Mouse (Mus musculus): ENCODE measurements around the gene Ccr3.
"Not testable (repeated sequence)": the region's sequence is repeated elsewhere in the genome, so short reads cannot be mapped to it uniquely, and the experiment has no call there.

Gene Ccr3

DNA sequence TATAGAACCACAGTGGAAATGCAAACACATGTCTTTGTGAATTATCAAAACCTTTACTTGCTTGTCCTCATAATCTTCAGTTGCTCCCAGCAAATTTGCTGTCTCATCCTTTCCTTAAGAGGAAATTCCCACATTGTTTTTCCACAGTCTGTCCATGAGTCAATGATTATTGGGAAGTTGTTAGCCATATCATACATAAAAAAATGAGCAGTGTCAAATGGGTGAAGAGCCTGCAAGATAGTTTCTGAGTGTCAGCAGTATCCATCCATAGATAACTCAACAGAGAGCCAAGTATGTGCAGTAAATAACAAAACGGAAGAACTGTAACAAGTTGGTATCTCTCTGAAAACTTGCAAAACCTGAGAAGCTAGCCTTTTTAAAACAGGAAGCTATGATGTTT is at the start of gene Ccr3:
Ccr3 (plus strand) TSS at position 301 of the 400 bp plus-strand sequence.
- DNase-seq (ENCODE audit: low spot score), result no peak

DNA sequence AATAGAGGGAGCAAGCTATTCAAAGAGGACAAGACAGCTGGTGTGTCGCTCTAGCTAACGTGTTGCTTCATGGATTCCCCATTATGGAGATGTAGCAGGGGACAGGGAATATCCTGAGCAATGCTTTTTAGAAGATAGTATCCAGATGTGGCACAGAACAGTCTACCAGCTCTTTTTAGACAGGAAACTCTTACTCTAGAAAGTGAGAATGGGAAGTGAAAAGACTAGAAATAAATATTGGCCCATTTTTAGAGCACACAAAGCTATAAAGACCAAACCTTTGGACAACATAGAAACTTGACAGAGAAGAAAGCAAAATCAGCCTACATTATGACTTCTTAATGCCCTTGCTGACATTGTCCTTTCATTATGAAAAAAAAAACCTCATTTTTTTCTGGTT is 46.1 kb upstream of the Ccr3 start:
- no peak for DNase-seq (ENCODE audit: low spot score)

DNA sequence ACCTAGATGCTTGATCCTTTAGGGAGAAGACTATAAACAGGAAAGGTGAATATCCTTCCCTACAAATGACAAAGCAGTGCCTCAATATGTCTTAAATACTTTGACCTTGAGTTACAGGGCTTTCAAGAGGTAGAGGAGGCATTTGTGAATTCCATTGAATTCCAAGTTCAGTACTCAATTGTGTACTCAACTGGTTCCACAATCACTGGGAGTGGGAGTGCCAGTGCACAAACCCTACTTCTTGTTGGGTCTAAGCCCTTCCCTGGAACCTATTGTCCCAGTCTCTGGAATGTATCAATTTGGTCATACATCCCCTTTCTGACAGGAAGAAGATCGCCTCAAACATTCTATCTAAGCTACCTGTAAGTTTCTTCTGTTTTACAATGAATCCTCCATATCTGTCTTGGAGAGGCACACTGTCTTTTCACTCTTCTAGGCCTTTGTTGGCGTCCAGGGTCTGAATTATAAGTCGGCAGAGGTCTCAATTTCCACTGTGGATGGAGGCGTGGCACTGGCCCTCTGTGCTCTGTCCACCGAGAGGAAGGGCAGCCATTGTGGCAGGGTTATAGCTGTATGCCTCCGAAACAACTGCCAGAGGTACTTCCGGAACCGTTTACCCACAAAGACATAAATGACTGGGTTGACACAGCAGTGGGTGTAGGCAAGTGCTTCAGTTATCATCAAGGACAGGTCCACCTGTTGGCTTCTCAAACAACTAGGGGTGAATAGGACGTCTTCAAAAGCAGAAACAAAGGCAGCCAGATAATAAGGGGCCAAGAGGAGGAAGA is 44.7 kb upstream of the Ccr3 start:
- DNase-seq (ENCODE audit: low spot score), result no peak

DNA sequence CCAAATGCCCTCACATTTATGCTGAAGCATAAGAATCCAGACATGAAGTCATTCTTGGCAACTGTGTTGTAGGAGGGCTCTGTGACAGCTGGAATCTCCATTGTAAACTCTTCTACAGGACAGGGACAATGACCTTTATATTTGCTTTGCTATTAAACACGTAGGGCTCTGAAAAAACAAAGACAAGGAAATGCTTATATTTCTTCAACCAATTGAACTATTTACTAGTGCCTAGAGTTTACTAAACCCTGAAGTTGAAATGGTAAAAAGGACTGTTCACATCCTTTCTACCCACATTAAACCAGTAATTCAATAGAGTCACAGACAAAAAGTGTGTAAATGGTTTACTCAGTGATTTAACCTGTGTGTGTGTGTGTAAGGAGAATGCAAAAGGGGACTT is 43.5 kb upstream of the Ccr3 start, which contains the start of gene Ccr1l1:
Ccr1l1 (minus strand) TSS at position 101 of the 400 bp plus-strand sequence.
- DNase-seq (ENCODE audit: low spot score), result no peak

DNA sequence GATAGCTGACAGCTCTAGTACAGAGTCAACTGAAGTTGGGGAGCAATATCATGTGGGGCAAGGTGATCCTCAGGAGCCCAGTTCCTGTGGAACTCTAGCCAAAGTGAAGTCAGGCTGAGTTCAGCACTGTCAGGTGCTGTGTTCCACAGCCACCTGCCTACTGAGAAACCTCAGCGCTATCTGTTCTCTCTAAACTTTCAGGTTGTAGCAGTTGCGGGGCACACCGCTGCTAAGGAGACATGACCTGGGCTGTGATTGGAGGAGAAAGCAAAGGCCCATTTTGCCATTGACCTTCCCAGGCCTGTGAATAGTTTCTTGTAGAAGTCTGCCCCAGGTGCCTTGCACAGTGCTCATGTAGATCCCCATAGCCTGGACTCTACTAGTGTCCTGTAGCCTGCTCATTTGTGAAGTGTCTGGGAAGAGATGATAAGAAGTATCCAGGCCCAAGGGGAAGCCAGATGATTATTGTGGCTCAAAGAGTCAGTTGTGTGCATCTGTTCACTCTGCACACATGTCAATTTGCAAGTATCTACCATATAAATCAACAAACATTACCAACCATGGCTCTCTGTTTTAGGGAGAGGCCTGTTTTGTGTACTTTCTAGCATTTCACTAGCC is 40.8 kb upstream of the Ccr3 start:
- DNase-seq (ENCODE audit: low spot score), result not testable (repeated sequence)

DNA sequence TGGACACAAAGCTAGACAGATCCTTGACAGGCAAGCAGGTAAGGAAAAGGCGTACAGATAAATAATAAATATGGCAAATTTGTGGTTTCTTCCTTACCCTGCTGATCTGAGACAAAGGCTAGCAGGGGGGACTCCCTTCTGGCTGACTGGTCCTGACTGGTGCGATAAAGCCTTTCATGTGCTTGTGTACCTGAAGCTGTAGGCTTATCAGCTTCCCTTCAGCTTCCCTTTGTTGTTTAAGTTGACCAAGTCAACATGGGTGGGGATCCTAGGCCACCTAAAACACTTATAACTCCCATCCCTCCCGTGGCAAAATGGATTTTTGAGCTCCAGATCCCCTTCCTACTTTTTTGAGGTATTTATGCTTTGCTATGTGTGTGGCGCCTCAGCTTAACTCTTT is 39.9 kb upstream of the Ccr3 start:
- DNase-seq (ENCODE audit: low spot score), result no peak

DNA sequence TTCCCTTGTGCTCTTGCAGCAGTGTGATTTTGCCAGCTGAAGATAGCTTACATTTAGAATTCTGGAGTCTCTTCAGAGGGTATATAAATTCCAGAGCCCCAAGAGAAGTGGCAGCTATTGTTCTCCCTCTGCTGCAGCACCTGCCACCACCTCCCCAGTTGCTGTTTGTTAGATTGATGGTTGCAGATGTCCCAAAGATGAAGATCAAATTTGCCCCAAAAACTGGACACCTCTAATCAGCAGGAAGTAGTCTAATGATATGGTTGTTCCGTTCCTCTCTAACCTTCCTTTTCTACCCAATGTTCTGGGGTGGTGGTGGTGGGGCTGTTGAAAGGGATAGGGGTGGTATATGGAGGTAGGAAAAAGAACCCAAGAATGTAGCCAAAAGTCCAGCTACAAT is 39.1 kb upstream of the Ccr3 start:
- DNase-seq (ENCODE audit: low spot score), result no peak

DNA sequence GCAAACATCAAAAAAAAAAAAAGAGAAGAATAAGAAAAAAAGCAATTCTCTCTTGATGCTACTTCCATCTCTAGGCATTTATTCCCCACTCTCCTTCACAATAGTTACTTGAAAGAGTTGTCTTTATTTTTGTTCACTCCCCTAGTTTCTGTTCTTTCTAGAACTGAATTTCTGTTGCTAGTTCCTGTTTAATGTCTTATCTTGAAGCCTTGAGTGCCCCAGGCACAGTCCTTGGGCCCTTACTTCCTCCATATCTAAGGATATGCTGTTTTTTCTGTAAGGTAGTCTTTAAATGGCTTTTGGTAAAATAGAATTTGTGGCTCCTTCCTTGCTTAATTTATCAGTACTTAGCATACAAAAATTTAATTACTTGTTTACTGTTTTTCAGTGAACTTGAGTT is 36.8 kb upstream of the Ccr3 start:
- DNase-seq (ENCODE audit: low spot score), result no peak

DNA sequence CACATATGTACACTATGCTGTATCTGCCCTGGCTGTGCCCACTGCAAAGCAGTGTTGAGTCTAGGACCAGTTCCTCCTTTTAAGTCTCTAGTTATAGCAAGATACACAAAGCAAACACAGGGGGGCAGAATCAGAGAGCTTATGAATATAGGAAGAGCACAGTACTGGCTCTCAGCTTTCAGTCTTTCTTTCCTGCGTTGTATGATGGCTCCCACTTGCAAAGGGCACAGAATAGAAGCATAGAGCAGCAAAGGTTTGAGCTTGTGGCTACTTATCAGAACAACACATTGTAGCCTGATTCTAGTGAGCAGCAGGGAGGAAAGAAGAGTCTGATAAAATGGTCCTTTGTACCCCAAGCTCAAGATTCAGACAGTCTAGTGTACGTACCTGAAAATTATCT is 35.6 kb upstream of the Ccr3 start:
- DNase-seq (ENCODE audit: low spot score), result no peak

DNA sequence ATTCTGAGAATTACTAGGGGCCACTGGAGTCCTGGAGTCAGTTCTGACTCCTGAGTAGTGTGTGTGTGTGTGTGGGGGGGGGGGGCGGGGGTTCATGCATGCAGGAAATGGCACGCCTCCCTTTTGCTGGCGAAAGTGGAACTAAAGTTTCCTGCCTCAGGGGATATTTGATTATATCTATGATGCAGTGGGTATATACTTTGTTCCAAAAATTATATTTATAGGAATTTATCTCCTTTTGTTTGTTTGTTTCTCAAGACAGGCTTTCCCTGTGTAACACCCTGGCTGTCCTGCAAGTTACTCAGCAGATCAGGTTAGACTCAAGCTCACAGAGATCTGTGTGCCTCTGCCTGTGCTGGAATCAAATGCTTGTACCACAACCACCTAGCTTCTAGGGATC is 32.1 kb upstream of the Ccr3 start:
- DNase-seq (ENCODE audit: low spot score), result no peak

DNA sequence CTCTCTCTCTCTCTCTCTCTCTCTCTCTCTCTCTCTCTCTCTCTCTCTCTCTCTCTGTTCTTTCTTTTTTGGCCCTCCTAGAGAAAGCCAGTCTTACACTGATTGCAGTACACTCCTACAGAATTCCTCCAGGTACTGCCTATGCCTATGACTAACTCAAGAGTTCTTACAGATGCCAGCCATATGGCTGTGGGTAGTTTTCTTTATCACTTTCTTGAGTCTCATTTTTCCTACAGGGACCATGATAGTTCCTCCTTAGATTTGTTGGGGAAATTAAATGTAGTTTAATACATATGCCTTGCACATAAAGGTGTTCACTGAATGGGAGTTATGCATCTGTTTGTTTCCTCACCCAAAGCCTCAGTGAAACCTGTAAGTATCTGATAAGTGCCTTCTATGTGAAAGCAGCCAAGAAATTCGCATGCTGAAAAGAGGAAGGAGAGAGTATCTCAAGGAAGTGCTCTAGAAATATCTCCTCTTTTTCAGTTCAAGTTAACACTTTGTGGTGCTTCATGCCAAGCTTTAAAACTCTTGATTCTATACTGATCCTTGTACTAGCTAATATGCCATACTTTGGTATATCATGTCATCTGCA is 30.4 kb upstream of the Ccr3 start:
- DNase-seq (ENCODE audit: low spot score), result no peak

DNA sequence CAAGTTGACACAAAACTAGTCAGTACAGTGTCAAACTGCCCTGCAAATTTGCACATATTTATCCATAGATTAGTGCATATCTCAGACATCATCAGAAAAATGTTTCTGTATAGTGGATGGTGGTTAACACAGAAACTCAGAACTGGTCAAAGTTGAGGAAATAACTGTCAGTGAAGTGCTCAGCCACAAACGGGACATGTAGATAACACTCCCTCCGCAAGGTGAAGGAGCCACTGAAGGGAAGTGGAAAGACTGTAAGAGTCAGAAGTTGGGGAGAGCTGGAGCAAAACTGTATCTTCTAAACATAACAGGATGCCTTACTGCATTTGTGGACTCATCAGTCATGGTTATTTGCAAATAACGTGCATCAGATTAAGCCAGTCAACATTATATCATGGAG is 24.1 kb upstream of the Ccr3 start:
- DNase-seq (ENCODE audit: low spot score), result no peak

DNA sequence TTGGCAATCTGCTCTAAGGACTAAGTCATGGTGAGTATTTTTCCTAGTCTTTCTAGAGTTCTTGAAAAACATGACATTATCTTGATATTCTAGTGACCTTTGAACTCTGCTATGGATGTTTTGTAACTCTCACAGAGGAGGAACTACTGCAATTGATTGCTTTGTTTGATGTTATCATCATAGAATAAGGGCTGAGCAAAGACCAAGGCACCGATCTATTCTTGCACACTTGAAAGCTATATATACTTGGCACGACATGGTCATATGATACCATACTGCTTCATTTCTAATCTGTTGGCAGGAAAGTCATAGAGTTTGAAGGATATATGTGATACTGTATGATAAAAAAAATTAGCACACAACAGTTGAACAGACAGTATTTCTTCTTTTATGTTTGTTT is 22.0 kb upstream of the Ccr3 start:
- DNase-seq (ENCODE audit: low spot score), result no peak

DNA sequence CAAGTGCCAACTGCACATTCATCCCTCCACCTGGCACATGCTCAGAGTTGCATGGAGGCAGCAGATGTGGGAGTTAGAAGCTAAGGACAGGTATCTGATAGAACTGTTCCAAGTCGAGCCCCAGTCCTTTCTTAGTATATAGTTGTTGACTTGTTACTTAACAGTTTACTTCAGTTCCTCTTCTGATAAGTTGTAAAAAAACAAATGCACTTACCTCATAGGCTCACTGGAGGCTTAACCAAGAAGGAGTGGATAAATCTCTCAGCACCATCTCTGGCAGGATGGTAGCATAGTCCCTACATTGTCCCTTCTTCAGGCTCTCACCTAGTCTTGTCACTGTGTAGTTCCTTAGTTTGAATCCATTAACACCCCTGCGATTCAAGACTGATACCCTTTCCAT is 9.1 kb upstream of the Ccr3 start:
- DNase-seq (ENCODE audit: low spot score), result no peak

DNA sequence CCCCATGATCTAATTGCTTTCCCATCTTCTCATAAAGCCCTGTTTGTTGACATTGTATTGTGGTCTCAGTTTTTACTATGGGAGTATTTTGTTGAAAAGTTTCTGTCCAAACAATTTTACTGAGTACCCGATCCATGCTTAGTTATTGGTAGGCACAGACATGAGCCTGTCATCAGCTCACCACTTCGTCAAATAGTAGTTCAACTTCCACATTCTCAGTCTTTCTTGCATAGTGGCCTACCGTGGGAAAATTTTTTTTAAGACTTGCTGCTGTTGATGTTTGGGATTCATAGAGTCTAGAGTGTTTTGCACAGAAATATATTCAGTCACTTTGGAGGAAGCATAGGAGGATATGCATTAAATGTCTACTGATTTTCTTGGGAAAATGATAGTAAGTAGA is 8.5 kb upstream of the Ccr3 start:
- DNase-seq (ENCODE audit: low spot score), result no peak

DNA sequence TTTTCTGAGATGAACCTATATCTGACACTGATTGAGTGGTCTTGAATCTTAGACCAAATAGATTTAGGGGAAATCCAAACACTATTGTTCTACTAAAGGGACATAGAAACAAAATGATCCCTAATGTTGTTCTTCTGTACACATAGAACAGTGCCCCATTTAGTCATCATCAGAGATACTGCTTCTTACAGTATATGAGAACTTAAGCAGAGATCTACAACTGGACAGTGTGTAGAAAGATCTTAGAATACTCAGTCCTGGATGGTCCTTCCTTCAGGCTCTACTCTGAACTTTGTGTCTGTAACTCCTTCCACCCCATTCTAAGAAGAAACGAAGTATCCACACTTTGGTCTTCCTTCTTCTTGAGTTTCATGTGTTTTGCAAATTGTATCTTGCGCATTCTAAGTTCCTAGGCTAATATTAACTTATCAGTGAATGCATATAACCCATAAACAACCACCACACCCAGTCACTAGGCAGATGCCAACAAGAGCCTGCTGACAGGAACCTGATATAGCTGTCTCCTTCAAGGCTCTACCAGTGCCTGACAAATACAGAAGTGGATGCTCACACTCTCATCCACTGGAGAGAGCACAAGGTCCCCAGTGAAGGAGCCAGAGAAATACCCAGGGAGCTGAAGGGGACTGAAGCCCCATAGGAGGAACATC is 6.7 kb upstream of the Ccr3 start:
- DNase-seq (ENCODE audit: low spot score), result no peak

DNA sequence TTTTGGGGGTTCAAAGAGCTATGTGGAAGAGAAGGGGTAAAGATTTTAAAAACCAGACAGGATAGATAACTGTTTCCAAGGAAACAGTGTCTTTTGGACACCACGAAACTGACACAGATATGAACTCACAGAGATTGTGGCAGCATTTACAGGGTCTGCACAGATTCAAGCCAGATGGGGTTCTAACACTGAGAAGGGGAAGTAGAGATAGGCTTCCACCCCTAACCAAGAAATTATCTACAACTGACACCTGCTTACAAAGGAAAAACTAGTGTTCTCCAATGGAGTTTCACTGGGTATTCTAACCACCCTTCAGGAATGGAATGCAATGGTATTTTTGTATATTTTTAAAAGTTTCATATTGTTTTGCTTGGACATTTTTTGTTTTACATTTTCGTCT is 5.7 kb upstream of the Ccr3 start:
- no peak for DNase-seq (ENCODE audit: low spot score)

DNA sequence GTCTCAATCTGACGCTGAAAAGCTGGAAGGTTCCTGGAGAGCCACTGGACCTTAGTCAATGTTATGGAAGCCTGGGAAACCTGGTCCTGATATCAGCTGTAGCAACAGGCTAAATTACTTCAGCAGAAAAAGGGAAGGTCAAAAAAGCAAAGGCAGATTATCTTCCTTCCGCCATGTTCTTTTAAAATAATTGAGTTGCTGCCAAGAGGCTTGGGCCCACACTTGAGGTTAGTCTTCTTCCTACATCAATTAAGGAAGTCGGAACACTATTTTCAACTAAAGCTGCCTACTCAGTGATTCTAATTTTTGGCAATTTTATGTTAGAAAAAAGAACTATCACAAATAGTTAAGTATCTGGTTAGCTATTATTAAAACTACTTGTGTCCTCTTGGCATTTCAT is 1.9 kb upstream of the Ccr3 start:
- DNase-seq (ENCODE audit: low spot score), result no peak

DNA sequence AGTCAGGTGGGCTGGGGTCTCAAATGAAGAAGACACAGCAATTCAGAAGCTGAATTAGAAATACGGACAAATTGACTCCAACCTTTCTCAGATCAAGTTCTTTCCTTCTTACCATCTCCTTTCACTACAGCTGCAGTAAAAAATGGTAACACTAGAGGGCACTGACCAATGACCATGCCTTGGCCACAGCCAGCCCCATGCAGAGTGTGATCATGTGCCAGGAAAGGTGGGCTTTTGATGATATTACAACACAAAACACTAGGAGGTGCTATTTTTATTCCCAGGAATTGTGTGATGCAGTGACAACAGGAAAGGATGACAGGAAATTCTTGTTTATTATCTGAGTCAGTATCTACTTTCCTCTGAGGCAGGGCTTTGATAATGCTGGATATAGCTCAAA is 11.6 kb downstream of the Ccr3 start:
- DNase-seq (ENCODE audit: low spot score), result no peak

DNA sequence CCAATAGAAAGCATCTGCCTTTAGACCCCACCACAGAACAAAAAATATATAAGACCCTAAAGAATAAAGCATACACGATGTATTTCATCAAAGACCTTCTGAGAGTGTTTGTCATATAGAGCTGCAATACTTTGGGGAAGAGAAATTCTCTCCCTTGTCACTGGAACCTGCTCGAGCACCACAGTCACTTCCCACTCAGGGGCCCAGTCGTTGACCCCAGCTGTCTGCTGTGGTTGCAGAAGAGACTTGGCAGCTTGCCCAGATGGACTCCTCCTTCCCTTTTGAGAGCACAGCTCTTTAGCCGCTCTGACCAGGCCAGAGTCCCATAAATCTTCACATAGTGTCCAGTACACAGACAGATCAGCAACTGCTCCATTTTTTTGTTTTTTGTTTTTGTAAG is 15.9 kb downstream of the Ccr3 start:
- DNase-seq (ENCODE audit: low spot score), result no peak

DNA sequence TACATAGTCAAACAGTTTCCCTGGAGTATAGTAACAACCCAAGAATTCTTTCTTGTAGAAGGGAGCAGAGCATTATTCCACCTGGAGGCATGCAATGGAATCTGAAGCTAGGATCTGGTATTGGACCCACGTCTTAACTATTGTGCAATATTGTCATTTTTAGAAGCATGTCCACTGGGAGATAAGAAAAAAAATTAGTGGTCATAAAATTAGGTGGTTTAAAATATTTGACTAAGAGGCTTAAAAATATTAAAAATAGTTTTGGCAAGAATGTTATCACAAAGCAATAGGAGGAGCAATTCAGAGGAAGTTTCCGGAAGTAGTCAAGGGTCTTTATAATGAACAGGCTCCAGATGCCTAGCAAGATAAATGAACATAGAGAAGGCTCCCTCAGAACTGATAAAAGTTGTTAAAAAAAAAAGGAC is 16.4 kb downstream of the Ccr3 start:
- DNase-seq (ENCODE audit: low spot score), result no peak

DNA sequence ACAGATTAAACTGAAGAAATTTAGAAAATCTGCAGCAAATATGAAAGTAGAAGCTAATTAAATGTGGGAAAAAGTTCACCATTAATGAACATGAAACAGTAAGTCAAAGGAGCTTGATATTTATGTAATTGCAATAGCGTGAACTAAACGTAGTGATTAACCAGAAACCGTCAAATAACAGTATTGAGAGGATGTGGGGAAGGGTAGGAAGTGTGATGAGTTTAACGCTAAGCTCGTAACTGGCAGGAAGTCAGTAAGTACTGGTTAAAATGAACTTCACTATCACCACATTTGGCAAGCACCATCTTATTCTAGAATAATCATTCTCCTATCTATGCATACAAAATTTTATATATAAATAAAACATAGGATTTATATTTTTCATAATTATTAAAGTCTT is 17.2 kb downstream of the Ccr3 start:
- DNase-seq (ENCODE audit: low spot score), result no peak

DNA sequence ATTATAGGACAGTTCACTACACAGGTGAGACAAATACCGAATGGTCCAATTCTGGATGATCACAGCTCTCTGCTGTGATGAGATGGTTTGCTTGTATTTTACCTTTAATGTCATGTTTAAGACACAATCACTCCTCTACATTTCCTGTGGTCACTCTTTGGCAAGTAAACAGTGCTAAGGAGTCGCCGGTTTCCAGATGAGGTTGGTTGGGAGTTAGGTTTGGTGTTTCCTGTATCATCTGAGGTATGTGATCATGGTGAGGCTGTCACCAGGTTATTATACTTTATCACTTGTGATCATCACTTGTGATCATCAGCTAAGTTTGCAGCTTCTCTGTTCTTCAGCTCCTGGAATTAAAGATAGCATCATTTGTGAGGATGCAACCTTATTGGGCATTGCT is 19.2 kb downstream of the Ccr3 start:
- DNase-seq (ENCODE audit: low spot score), result no peak

Measured in urinary bladder, postnatal 10 days (tissue).